Mouse (Mus musculus): ENCODE data around the gene Tcp11l2.

- no peak for TF ChIP-seq CTCF (IDR thresholded peaks at IDR 0.05; ENCODE audit: low read depth)
- TF ChIP-seq EP300 (IDR thresholded peaks at IDR 0.05; ENCODE audit: low read depth) = no peak
Observed at GRCm38 (mm10) chr10:84608361-84608760, 31.9 kb downstream of the Tcp11l2 start.

All from liver, postnatal 0 days (tissue).